Mouse (Mus musculus): ENCODE results near the gene Ppp3r1. TPM values are rescaled to one million over a fixed set of nuclear protein-coding genes. Genes with fewer than 3 reads are reported as not detected.
A peak's percentile ranks its signal among the peaks of the same experiment; 100 is the strongest.

Ppp3r1 gene
- 100 to 1,000 TPM; 140 to 141 TPM for total RNA-seq (2021)
- long read RNA-seq, experiment 1, transcript Ppp3r1-201 (6 exons, 2,859 nt) = major isoform, 67 of 147 reads
- long read RNA-seq, experiment 1, partial matches to known transcripts = 75 of 147 reads
- long read RNA-seq, experiment 1, other reads (novel, unspliced or antisense) = 5 of 147 reads
- long read RNA-seq, experiment 2, transcript Ppp3r1-201 (6 exons, 2,859 nt) = major isoform, 118 of 174 reads
- long read RNA-seq, experiment 2, partial matches to known transcripts = 53 of 174 reads
- long read RNA-seq, experiment 2, other reads (novel, unspliced or antisense) = 3 of 174 reads

GRCm38 (mm10) chr11:17158858-17159737 is at the start of gene Ppp3r1:
Gene Ppp3r1, plus strand, starts transcription at chr11:17159263.
- peak; percentile 98 for DNase-seq

- no peak for DNase-seq
These were observed 46.5 kb upstream of the Ppp3r1 start for GRCm38 (mm10) chr11:17112419-17113090.

- DNase-seq = no peak
These were observed 32.6 kb upstream of the Ppp3r1 start for GRCm38 (mm10) chr11:17126418-17126817.

GRCm38 (mm10) chr11:17135638-17136037 is 23.4 kb upstream of the Ppp3r1 start:
- no peak for DNase-seq

GRCm38 (mm10) chr11:17138306-17139033 is 20.6 kb upstream of the Ppp3r1 start:
- DNase-seq = no peak

- DNase-seq = peak; percentile 46
These were observed 727 bp downstream of the Ppp3r1 start for GRCm38 (mm10) chr11:17159738-17160241.

- DNase-seq = no peak
These were observed 1.2 kb downstream of the Ppp3r1 start for GRCm38 (mm10) chr11:17160242-17160641.

GRCm38 (mm10) chr11:17163956-17164355 is 4.9 kb downstream of the Ppp3r1 start:
- DNase-seq = no peak

- DNase-seq = no peak
These were observed 7.6 kb downstream of the Ppp3r1 start for GRCm38 (mm10) chr11:17166627-17167026.

GRCm38 (mm10) chr11:17169262-17169661 is 10.2 kb downstream of the Ppp3r1 start:
- no peak for DNase-seq

- DNase-seq = no peak
These were observed 12.1 kb downstream of the Ppp3r1 start for GRCm38 (mm10) chr11:17170938-17171729.

- no peak for DNase-seq
These were observed 13.2 kb downstream of the Ppp3r1 start for GRCm38 (mm10) chr11:17172300-17172699.

- no peak for DNase-seq
These were observed 17.6 kb downstream of the Ppp3r1 start for GRCm38 (mm10) chr11:17176638-17177037.

- no peak for DNase-seq
These were observed 21.7 kb downstream of the Ppp3r1 start for GRCm38 (mm10) chr11:17180753-17181152.

- DNase-seq = no peak
These were observed 22.7 kb downstream of the Ppp3r1 start, which contains the start of gene Wdr92 for GRCm38 (mm10) chr11:17181807-17182206. Gene Wdr92, plus strand, starts transcription at chr11:17182107.

- DNase-seq = no peak
These were observed 24.1 kb downstream of the Ppp3r1 start for GRCm38 (mm10) chr11:17183165-17183564.

GRCm38 (mm10) chr11:17187649-17188048 is 28.6 kb downstream of the Ppp3r1 start:
- no peak for DNase-seq

GRCm38 (mm10) chr11:17188786-17189185 is 29.7 kb downstream of the Ppp3r1 start:
- no peak for DNase-seq

- DNase-seq = no peak
These were observed 33.2 kb downstream of the Ppp3r1 start for GRCm38 (mm10) chr11:17192151-17192844.

- no peak for DNase-seq
These were observed 40.1 kb downstream of the Ppp3r1 start for GRCm38 (mm10) chr11:17199170-17199569.

All from gastrocnemius, postnatal 25 days (tissue).